In genomic region chr2:76238496-76238895, GRCm38 (mm10) we compare ENCODE assay signal across 15 mouse cellular contexts.
"Had no signal": no experiment of that assay in that cellular context is flagged by ENCODE, and none has a peak within 500 bp of the region (broad histone marks: within the 10 kb centered on the region; RNA-seq: fewer than 3 reads in every experiment).

No protein-coding gene starts in this region.

- H3K36me3 ChIP-seq: limb, embryonic 10.5 days; liver, embryonic 15.5 days; midbrain, embryonic 13.5 days; neural tube, embryonic 15.5 days had no signal

- H3K27ac ChIP-seq: kidney, postnatal 0 days; left cerebral cortex, adult 2 months; limb, embryonic 10.5 days; liver, embryonic 15.5 days; midbrain, embryonic 13.5 days; neural tube, embryonic 15.5 days had no signal

- H3K27me3 ChIP-seq: liver, embryonic 15.5 days; midbrain, embryonic 13.5 days; neural tube, embryonic 15.5 days had no signal

- H3K4me3 ChIP-seq: left cerebral cortex, adult 2 months; limb, embryonic 10.5 days; liver, embryonic 15.5 days; midbrain, embryonic 13.5 days; neural tube, embryonic 15.5 days had no signal

- H3K4me1 ChIP-seq: limb, embryonic 10.5 days; liver, embryonic 15.5 days; midbrain, embryonic 13.5 days; neural tube, embryonic 15.5 days had no signal

- H3K9me3 ChIP-seq: limb, embryonic 10.5 days; liver, embryonic 15.5 days; midbrain, embryonic 13.5 days; neural tube, embryonic 15.5 days had no signal

- ATAC-seq: intestine, postnatal 0 days; lung, postnatal 0 days; midbrain, embryonic 13.5 days had no signal

- DNase-seq: kidney, adult 8-10 months; kidney, postnatal 36 days; lung, adult 2 months; lung, postnatal 36 days; retina, postnatal 1 day; right cerebral cortex, postnatal 4 days; spleen, adult 18-20 months had no signal
